Mouse (Mus musculus) G1E-ER4 (cell line): ENCODE measurements around the gene Csrp1. TPM values are rescaled to one million over a fixed set of nuclear protein-coding genes. Genes with fewer than 3 reads are reported as not detected.

ENCODE experiments used
- GATA1 ChIP-seq: IDR thresholded peaks from one replicate; pipeline ENCODE4 v1.8.0; 2012; ENCODE audit warnings: low read length, inconsistent platforms
- polyA plus RNA-seq: library from polyadenylated mRNA; stranded (reverse); fragments of >175 nt; gene quantifications from 2 replicates; pipeline ENCODE4 v1.2.3, GENCODE M21; 2012

Csrp1 gene
- polyA plus RNA-seq, 1 experiment, result 0.29 TPM

DNA sequence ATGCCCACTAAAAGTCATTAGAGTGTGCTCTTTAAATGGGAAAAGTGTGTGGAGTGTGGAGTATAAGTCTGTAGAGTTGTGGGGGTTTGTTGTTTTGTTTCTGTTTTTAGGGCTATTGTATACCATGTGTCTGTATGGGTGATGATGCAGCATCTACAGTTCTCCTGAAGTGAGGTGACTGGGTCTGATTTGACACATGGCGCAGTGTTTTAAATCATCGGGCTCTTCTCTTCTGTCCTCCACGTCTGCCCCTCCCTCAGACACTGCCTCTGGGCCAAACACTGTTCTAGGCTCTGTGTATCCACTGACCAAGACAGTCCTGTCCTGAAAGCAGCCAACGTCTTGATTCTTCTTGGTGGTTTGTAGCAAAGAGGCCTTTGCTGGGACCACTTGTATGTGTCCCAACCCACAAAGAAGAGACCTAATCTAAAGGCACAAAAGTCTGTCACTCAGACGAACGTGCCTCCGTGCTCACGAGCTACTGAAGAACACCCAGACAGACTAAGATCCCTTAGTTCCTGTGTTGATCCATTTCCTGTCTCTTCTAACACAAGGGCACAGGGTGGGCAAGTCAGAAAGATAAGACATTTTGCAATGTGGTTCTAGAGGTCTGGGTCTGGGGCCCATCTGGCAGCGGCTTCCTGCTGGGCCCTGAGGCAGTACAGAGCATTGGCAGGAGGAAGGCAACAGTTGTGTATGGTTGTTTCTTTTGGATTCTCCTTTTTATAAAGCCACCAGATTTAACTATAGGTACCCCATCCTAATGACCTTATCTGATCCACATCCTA, 5.6 kb upstream of the Csrp1 start:
- peak; percentile 52 for TF ChIP-seq GATA1

DNA sequence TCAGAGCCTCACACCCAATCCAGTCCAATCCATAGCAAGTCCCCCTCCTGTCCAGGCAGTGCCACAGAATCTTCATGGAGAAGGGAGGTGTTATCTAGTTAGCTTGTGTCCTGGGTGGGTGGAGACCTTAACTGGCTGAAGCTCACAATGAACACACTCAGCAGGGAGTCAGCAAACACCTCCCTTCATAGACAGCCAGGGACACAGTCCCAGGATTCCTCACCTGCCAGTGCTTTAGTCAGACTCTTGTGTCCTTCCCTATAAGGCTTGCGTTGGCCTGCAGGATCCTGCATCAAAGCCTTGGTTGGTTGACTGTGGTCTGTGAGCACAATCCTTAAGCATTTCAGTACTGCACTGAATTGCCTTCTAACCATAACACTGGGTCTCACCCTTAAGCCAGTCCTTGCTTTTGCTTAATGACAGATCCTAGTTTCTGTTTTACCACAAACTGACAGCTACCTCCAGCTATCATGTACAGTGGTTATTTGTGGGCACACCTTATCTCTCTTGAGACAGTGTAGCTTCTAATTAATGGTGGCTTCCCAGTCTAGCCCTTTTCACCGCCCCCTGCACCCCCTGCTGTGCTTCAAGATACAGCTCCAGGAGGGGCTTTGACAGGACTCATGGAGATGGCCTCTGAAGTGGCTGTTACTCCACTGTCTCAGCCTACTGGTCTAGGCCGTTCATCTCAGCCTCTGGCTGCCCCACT, 4.8 kb upstream of the Csrp1 start:
- TF ChIP-seq GATA1, result peak; percentile 92

DNA sequence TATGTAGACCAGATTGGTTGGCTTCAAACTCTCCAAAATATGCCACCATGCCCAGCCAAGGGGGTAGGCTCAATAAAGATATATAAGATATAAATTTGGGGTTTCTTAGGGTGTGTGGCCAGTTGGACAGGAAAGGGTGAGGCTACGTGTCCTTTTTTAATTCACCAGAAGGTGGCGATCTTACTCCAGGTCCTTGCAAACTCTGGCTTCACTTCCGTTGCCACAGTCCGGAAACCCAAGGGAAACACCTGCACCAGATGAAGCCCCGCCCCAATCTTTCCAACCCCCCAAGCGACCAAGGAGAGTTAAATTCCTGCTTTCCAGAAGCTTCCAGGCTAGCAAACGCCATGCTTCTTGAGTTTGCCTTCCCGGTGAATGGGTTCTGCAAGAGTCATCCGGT, 375 bp upstream of the Csrp1 start:
- TF ChIP-seq GATA1, result no peak

GRCm38 (mm10) chr1:135723016-135723415, 3.2 kb downstream of the Csrp1 start:
- no peak for TF ChIP-seq GATA1

- no peak for TF ChIP-seq GATA1
These were observed 4.3 kb downstream of the Csrp1 start for GRCm38 (mm10) chr1:135724134-135724533.

- TF ChIP-seq GATA1, result no peak
These were observed 5.5 kb downstream of the Csrp1 start for GRCm38 (mm10) chr1:135725324-135725723.

DNA sequence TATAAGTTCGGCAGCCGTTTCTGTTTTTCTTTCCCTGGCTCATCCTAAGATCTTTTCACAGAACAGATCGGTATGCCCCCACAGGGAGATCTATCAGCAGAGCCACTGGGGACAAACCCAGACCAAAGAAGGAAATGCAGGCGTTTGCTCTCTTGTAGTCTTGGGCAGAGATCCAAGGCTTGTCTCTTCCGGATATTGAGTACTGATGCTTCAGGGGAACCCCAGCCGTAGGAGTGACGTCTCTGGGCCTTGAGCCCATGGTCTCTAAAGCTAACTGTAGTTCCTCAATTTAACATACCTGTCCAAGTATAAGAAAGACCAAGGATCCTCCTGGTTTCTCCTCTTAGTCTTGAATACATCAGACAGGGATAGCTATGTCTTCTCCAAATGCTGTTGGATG, 6.1 kb downstream of the Csrp1 start:
- no peak for TF ChIP-seq GATA1

GRCm38 (mm10) chr1:135728631-135729366, 8.9 kb downstream of the Csrp1 start:
- TF ChIP-seq GATA1, result no peak

DNA sequence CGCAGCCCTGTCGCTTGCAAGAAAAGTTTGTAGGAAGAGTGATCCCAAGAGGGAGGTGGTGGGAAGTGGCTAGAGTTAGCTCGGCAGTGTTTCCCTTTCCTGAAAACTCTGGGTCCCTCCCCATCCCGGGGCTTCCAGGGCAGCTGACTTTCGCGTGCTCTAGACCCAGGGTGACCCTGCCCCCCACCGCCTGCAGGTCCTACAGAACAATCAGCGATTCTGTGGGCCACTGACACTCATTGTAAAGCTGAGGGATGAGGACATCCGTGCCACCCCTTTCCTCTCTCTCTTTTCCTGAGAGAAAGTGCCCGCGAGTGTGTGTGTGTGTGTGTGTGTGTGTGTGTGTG, 9.5 kb downstream of the Csrp1 start:
- no peak for TF ChIP-seq GATA1

DNA sequence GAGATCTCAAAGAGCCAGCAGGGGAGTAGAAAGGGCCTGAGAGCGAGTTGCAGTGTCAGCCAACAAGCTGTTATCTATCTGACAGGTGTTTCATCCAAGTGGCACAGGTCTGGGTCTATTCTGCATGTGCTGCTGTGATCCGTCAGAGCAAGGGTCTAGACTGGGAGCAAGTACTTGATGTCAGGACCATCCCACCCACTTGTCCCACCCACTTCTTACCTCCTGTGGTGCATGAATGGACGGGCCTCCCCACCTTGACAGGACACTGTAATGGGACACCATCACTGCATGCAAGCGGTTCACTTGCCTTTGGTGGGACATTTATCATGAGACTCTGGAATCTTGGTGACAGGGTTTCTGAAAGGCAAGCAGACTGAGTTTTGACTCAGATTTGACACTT, 10.0 kb downstream of the Csrp1 start:
- TF ChIP-seq GATA1, result no peak

- no peak for TF ChIP-seq GATA1
These were observed 10.4 kb downstream of the Csrp1 start for GRCm38 (mm10) chr1:135730296-135730695.

- no peak for TF ChIP-seq GATA1
These were observed 11.5 kb downstream of the Csrp1 start for GRCm38 (mm10) chr1:135731393-135731792.

DNA sequence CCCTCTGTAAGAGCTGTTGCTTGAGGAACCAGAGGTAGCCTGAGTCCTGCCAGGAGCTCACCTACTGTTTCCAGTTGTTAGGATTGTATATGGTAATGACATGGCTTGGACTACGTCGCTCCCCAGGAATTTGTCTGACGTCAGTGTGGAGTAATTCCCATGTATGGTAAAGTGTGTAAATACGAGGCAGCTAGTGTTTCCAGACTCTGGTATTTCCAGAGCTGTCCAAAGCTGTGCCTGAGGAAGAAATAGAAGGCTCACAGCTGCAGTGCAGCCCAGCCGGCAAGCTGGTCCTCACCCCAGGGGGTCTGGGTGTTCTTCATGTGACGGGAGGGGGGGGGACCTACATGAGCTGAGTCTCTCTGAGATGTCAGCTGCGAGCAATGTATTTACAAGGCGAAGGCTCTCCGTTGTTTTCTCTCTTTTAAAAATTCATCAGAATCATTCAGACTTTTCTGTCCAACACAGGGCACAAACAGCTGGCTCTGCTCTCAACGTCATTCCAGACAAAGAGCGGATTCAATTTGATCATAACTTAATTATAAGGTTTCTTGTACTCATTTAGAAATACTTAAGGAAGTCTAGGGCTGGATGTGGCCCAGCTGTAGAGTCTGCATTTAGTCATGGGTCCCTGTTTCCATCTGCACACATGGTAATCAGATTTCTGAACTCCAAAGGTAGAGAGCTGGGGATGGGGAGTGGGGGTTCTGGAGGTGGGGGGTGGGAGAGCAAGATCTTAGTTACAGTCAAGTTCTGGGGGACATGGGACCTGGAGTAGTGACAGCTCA, 12.2 kb downstream of the Csrp1 start:
- TF ChIP-seq GATA1, result no peak

DNA sequence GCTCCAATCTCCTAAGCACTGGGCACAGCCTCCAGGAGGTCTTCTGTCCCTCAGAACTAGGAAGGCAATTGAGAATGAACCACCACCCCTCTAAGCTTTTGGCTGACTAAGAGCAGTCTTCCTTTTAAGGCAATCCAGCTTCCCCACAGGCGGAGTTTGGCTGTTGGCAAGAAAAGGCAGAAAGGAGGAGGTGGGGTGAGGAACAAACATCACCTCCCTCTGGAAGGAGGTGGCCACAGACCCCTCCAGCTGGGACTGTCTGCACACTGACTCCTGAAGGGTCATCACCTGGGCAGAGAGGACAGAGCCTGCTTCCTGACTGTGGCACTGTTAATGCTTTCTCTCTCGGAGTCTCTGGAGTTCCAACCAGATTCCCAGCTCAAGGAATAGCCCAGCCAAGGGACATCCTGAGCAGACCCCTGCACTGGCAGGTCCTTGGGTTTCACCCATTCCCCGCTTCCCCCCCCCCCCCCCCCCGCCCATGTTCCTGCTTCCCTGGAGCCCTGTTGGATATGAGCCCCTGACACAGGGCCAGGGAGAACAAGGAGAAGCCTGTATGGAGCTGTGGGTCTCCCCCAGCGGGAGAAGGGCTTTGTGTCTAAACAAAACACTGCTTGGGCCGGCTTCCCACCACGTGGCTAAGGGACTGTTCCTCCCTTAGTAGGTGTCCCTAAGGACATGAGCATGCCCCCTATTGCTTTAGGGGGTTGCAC, 14.5 kb downstream of the Csrp1 start:
- no peak for TF ChIP-seq GATA1

GRCm38 (mm10) chr1:135735460-135735859, 15.6 kb downstream of the Csrp1 start:
- TF ChIP-seq GATA1, result no peak

DNA sequence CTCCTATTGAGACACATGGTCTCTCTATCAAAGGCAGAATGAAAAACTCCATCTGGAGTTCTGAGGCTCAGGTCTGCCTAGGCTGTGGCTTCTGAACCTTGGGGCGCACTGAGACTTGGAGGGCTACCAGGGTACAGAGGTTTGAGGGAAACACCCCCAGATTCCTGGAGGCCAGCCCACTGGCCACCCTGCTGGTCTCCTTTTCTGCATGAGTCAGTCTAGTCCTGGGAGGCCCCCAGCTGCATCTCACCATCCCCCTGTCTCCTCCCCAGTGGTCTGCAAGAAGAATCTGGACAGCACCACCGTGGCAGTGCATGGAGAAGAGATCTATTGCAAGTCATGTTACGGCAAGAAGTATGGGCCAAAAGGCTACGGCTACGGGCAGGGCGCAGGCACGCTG, 25.1 kb downstream of the Csrp1 start:
- TF ChIP-seq GATA1, result no peak
